Mouse (Mus musculus) hindlimb bud, embryonic 11.5 days (tissue): ENCODE measurements around the gene Rmi2.
A peak's percentile ranks its signal among the peaks of the same experiment; 100 is the strongest.
"Not testable (repeated sequence)": the region's sequence is repeated elsewhere in the genome, so short reads cannot be mapped to it uniquely, and the experiment has no call there.

ENCODE experiments used
- DNase-seq: peaks from one replicate; pipeline ENCODE4 v3.0.0-alpha.2; 2012; ENCODE audit warnings: low read depth, low spot score; ENCODE audit errors: extremely low spot score

The Rmi2 gene

GRCm38 (mm10) chr16:10834911-10835587 is at the start of gene Rmi2:
Gene Rmi2 (plus strand): TSS chr16:10835059.
- DNase-seq: no peak

DNA sequence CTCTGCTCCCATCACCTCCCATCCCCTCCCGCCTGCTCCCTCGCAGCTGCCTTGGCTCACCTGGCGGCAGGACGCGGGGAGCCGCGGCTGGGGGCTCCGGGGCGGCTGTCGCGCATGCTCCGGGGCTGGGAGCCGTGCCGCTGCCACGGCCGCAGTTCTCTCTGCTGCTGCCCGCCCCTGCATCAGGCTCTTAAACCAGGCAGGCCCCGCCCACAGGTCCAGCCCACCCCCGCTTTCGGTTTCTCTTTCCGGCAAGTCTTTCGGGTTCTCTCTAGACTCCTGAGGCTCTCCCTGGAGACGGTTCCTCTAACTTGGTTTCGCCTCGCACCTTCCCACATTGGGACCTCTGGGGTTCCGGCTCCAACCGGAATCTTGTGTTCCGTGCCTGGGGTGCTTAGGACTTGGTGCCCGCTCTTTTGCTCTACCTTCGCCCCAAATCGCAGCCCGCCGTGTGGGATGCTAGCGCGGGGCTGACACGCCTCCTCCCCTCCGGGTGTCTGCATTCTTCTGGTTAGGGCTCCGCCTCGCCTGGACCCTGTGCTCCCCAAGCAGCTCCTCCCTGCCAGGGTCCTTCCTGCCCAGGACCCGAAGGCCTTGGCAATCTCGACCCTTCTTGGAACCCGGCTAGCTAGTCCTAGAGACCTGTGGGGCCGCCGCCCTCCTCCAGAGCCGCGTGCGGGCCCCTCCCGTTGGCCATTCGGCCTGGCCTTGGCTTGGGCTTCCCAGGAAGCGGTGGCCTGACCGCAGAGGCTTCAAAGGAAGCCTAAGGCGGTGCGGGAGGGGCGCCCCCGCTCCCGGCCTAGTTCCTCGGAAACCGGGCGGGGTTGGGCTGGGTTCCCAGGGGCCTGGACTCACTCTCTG is 49.3 kb upstream of the Rmi2 start, which contains the start of gene Socs1:
Gene Socs1, minus strand, starts transcription at position 166 of the 861 bp plus-strand sequence.
- peak; percentile 57 for DNase-seq

- DNase-seq: peak; percentile 85
These were observed 48.6 kb upstream of the Rmi2 start for GRCm38 (mm10) chr16:10786288-10786687.

- no peak for DNase-seq
These were observed 47.9 kb upstream of the Rmi2 start for GRCm38 (mm10) chr16:10786782-10787547.

DNA sequence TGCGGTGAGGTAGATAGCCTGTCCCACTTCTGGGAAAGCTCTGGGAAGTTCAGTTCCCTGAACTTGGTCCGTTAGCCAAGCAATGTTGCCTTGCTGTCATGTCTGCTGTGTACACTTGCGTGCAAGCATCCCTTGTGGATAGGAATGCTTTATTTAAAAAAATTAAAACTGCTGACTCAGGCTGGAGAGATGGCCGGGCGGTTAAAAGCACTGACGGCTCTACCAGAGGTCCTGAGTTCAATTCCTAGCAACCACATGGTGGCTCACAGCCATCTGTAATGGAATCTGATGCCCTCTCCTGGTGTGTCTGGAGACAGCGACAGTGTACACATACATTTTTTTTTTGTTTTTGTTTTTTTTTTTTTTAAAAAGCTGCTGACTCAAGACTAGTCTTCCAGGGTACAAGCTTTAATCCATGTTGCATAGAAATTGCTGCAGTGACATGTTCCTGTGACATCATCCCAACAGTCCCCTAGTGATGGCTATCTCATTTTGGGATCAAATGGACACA is 47.3 kb upstream of the Rmi2 start:
- DNase-seq: no peak

DNA sequence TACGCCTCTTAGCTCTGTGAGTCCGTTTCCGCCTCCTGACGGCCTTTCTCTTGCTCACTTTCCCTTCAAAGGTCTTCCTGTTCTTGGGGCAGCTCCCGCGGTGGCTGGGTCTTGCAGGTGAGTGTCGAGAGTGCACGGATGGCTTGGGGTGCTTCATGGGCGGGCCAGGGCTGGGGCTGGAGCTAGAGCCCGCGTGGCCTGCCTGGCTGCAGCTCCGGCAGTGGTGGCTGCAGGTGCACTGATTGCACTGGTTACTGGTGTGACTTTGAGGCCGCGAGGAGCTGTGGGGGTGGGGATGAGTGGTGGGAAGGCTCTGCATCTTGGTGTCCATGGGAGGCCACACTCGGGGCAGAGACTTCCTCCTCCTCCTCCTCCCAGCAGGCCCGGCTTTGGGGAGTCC is 46.6 kb upstream of the Rmi2 start, which contains the start of gene Tnp2:
Gene Tnp2, minus strand, starts transcription at position 390 of the 400 bp plus-strand sequence.
- DNase-seq: no peak

- no peak for DNase-seq
These were observed 46.0 kb upstream of the Rmi2 start for GRCm38 (mm10) chr16:10788866-10789265.

- DNase-seq: no peak
These were observed 44.2 kb upstream of the Rmi2 start, which contains the start of gene Prm3 for GRCm38 (mm10) chr16:10790702-10791101. Gene Prm3 (minus strand): TSS chr16:10790914.

- DNase-seq: no peak
These were observed 38.8 kb upstream of the Rmi2 start, which contains the start of gene Prm2 for GRCm38 (mm10) chr16:10796034-10796433. Gene Prm2 (minus strand): TSS chr16:10796134.

GRCm38 (mm10) chr16:10802420-10802819 is 32.4 kb upstream of the Rmi2 start:
- not testable (repeated sequence) for DNase-seq

GRCm38 (mm10) chr16:10805789-10806527 is 28.9 kb upstream of the Rmi2 start, which contains the start of gene Prm1:
Gene Prm1 (minus strand): TSS chr16:10805839.
- DNase-seq: no peak

DNA sequence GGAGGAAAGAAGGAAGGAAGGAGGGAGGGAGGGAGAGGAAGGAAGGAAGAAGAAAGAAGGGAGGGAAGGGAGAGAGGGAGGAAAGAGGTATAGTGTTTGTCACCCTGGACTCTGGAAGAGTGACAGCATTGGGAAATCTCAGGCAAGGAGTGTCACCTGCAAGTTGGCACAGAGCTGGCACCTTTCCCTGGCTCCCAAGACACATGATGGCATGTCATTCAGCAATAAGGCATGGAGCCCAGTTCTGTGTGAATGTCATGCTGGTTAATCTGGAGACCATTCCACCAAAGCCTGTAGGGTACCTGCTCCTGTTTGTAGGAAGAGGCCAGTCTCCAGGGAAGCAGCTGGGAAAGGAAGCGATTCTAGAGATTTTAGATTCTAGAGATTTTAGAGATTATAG is 24.5 kb upstream of the Rmi2 start:
- DNase-seq: no peak

DNA sequence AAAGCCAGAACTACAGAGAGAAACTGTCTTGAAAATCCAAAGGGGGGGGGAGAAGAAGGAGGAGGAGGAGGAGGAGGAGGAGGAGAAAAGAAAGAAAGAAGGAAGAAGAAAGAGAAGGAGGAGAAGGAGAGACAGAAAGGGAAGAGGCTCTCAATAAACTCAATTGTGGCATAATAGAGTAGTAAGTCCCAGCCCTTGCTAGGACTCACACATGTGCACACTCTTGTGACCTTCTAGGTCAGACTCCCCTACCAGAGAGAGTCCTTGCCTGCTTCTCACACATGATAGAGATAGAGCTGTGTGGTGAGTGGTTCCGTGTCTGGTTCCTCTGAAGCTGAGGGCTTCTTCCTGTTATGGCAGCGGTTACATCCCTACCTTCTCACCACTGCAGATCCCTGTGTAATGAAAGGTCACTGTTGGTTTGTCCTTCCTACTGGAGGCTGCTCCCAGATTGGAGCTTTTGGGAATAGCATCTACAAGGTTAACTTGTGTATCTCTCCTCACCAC is 21.9 kb upstream of the Rmi2 start, which contains the start of gene Gm11172:
Gene Gm11172, plus strand, starts transcription at position 51 of the 507 bp plus-strand sequence.
- DNase-seq: no peak

- no peak for DNase-seq
These were observed 21.1 kb upstream of the Rmi2 start for GRCm38 (mm10) chr16:10813726-10814125.

DNA sequence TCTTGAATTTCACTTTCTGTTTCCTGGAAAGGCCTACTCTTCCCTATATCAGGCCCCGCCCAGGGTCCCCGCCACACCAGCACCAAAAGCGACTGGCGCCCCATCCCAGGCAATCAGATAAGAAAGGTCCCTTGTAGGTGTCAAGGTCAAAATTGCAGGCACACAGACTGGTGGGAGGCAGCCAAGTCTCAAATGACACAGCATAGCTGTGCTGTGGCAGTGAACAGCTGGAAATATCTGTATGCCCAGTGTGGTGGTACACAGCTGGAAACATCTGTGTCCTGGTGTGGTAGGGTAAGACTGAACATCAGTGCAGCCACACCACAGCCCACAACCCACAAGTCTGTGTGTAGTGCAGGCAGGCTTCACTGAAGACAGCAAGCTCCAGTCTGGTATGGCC is 20.0 kb upstream of the Rmi2 start:
- DNase-seq: no peak

DNA sequence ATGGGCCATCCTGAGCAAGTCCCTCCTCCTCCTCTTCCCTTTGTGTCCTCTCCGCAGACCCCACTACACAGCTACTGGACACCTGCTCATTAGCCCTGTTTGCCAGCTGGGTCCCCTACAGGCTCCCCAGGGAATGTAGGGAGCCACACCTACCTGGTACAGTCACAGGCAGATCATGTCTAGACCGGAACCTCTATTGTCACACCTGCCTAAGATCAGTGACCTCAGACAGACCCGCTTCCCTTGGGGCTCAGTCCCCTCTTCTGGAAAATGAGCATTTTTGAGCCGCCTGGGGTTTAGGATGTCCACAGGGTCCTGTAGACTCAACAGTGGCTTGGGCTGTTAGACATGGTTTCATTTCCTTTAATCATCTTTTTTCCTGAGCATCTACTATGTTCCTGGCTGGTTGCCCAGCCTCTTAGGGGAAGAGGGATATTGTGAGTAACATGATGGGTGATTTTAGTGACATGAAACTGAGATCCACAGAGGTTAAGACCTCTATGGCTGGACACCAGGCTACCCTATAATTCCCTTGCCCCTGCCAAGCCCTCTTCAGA is 16.2 kb upstream of the Rmi2 start:
- no peak for DNase-seq

- no peak for DNase-seq
These were observed 14.9 kb upstream of the Rmi2 start for GRCm38 (mm10) chr16:10819966-10820365.

DNA sequence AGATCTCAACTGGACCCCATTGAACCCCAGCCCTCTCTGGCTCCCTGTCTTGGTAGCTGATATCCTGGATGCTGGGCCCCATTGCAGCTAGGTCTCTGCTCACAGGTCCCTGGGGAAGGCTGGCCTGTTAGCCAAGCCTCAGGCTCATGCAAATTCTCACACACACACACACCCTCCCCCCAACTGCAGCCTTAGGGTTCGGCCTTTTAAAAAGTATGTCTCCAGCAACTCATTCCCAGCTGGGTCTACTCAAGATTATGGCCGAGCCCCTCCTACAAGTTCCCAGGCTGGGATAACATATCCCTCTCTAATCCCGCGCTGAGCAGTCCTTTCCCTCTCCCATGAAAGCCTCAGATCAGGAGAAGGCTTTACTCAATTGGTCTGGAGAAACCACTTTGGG is 13.5 kb upstream of the Rmi2 start:
- no peak for DNase-seq

- no peak for DNase-seq
These were observed 10.3 kb upstream of the Rmi2 start for GRCm38 (mm10) chr16:10824536-10824935.

DNA sequence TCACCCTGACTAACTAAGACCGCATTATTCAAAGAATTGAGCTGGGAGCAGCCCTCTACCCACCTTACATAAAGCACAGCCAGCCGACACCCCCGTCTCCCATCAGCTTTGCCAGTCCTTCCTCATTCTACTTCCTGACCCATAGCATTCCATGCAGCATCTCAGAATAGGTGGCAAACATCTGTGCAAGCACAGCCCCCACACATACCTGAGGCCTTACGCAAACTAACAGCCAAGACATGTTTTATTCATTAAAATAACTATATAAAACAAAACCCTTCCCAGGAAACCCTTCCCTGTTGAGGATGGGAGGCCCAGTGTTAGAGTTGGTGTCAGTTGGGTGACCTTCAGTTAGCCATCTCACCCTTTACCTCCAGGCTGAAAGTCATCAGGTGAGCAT is 9.0 kb upstream of the Rmi2 start:
- DNase-seq: no peak
